9 mouse cellular contexts compared by ENCODE assay signal in genomic region chr5:7899537-7899936, GRCm38 (mm10).
DNase-seq lines count a peak whose midpoint lies in the region; ATAC-seq and TF ChIP-seq lines count a peak whose summit lies in the region.
"Had no signal": no experiment of that assay in that cellular context is flagged by ENCODE, and none has a peak within 500 bp of the region (broad histone marks: within the 10 kb centered on the region; RNA-seq: fewer than 3 reads in every experiment).

No protein-coding gene starts in this region.

- no peak for ATAC-seq in heart, embryonic 12.5 days (ENCODE audit: insufficient number of reproducible peaks, low FRiP score)

- intact Hi-C loops in heart, postnatal 10 days (cut with DNase I), result no loop called here
- intact Hi-C loops in heart, postnatal 25 days (cut with DNase I), result no loop called here

- H3K27ac ChIP-seq in heart, embryonic 12.5 days (ENCODE audit: poor library complexity, severe bottlenecking), result no peak overlapping the region
- H3K27ac ChIP-seq in cortical plate, adult 2 months (ENCODE audit: insufficient read depth, low read length), result no peak overlapping the region
- H3K27ac ChIP-seq: heart, embryonic 15.5 days had no signal

- 0 out of 2 replicates have a peak, but pooled peaks have one; percentile 8 for TF ChIP-seq CTCF in E14TG2a.4 (conservative IDR thresholded peaks at IDR 0.05; ENCODE audit: low read length)
- TF ChIP-seq CTCF in cortical plate, adult 2 months (IDR thresholded peaks at IDR 0.05; ENCODE audit: extremely low read depth, insufficient read depth, low read length), result peak; percentile 73

- WGBS in heart, embryonic 12.5 days, result 51% methylated on average over 3 of the region's 3 CpGs

- DNase-seq in heart, postnatal 10 days, result peak; percentile 15 to 20
- peak; percentile 35 to 49 for DNase-seq in layer of hippocampus, postnatal 14 days (ENCODE audit: low spot score in 2 of 2)
- peak; percentile 66 for DNase-seq in retina, embryonic 14.5 days (ENCODE audit: low spot score)
- DNase-seq in thymus, postnatal 0 days (ENCODE audit: low spot score), result no peak
- no peak for DNase-seq in heart, postnatal 25 days (ENCODE audit: low spot score)

- no peak overlapping the region for H3K9ac ChIP-seq in heart, embryonic 12.5 days
- H3K9ac ChIP-seq: heart, embryonic 15.5 days had no signal

- H3K4me2 ChIP-seq in heart, embryonic 12.5 days, result no peak overlapping the region
- H3K4me2 ChIP-seq: heart, embryonic 15.5 days had no signal

- no peak overlapping the region for H3K4me3 ChIP-seq in heart, embryonic 12.5 days
- H3K4me3 ChIP-seq in E14TG2a.4 (replicated peaks; ENCODE audit: low read length), result no peak overlapping the region
- H3K4me3 ChIP-seq in cortical plate, adult 2 months (ENCODE audit: insufficient read depth, low read length), result no peak overlapping the region
- H3K4me3 ChIP-seq: heart, embryonic 15.5 days had no signal

- H3K9me3 ChIP-seq in heart, embryonic 12.5 days (replicated peaks), result no peaks in the 10 kb centered on the region
- H3K9me3 ChIP-seq in E14TG2a.4 (ENCODE audit: low read length), result no peaks in the 10 kb centered on the region
- H3K9me3 ChIP-seq: heart, embryonic 15.5 days had no signal

- no peak for TF ChIP-seq POLR2A in cortical plate, adult 2 months (IDR thresholded peaks at IDR 0.05; ENCODE audit: extremely low read depth, insufficient read depth, low read length)

- H3K4me1 ChIP-seq in heart, embryonic 12.5 days (replicated peaks), result no peaks in the 10 kb centered on the region
- H3K4me1 ChIP-seq in E14TG2a.4 (replicated peaks; ENCODE audit: low read depth, low read length), result no peaks in the 10 kb centered on the region
- no peaks in the 10 kb centered on the region for H3K4me1 ChIP-seq in cortical plate, adult 2 months (ENCODE audit: control insufficient read depth, insufficient read depth, low read length)
- H3K4me1 ChIP-seq: heart, embryonic 15.5 days had no signal

- no peaks in the 10 kb centered on the region for H3K36me3 ChIP-seq in heart, embryonic 12.5 days
- no peaks in the 10 kb centered on the region for H3K36me3 ChIP-seq in E14TG2a.4 (ENCODE audit: insufficient read depth, low read length)
- H3K36me3 ChIP-seq: heart, embryonic 15.5 days had no signal

- H3K27me3 ChIP-seq in heart, embryonic 12.5 days (replicated peaks), result no peaks in the 10 kb centered on the region
- H3K27me3 ChIP-seq in E14TG2a.4 (ENCODE audit: insufficient read depth, low read length), result no peaks in the 10 kb centered on the region
- H3K27me3 ChIP-seq: heart, embryonic 15.5 days had no signal

Comparison
In these comparisons a context has a peak if more than half of its experiments do, and no peak if none do; other contexts are left out.
1. DNase-seq: peak in heart, postnatal 10 days (2 of 2), layer of hippocampus, postnatal 14 days (2 of 2) and retina, embryonic 14.5 days (single experiment); none in thymus, postnatal 0 days (single experiment) and heart, postnatal 25 days (single experiment).